Mouse (Mus musculus): ENCODE results near the gene Tnrc6b. TPM values are rescaled to one million over a fixed set of nuclear protein-coding genes. Genes with fewer than 3 reads are reported as not detected.
A peak's percentile ranks its signal among the peaks of the same experiment; 100 is the strongest.

The Tnrc6b gene
- total RNA-seq, 2 experiments from 2014 or later: 42.3 to 53.3 TPM

DNA sequence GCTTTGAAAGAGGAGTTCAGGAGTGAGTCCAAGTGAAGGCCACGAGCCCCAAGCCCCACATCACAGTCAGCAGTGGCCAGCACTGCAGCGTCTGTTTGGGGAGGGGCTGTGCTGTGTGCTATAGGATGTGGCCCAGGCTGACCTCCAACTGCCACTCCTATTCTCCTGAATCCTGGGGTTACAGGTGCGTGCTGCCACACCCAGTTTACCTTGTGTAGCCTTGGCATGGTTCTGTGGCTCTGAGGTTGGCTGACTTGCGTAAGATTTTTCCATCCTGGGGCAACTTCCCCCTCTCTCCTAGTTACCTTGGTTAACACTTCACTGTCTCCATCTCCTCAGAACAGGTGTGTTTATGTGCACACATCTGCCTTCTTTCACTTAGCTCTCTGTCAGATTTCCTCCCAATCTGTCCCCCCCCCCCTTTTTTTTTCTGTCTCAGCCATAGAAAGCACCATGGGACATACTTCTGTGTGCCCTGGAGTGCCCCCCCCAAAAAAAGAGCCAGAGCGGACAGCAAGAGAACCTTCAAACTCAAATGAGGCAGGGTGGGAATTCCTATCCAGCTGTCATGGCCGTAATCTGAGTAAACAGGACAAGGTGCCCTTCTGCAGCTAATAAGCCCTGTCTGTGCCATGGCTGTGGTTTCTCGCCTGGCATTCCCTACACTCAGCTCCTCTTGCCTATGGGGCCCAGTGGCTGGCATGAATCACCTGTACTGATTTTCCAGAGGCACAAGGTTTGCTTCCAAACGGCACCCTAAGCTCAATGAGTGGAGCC lies 9.4 kb upstream of the Tnrc6b start:
- DNase-seq: no peak
- intact Hi-C loops (cut with DNase I): loop anchor here (5.0 kb wide), 2 partner anchors 484 to 604 kb away; no protein-coding TSS in a partner anchor

DNA sequence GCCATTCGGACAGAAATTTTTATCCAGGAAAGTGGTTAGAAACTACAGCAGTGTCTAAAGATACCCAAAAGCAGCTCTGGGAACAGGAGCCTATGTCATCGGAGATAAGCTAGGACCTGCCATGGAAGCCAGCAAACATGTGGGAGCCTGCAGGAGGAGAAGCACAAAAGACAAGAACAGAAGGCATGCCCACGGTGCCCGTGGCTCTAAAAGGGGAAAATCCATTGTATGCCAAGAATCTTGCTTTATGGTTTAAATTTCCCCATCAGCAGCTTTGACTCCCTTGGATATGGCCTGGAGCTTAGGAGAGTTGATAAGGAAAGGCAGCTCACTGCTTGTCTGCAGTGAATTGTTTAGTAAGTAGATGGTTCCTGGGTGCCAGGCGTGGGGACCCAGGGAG lies 8.2 kb upstream of the Tnrc6b start:
- intact Hi-C loops (cut with DNase I): loop anchor here (5.0 kb wide), 2 partner anchors 486 to 606 kb away; no protein-coding TSS in a partner anchor
- no peak for DNase-seq

DNA sequence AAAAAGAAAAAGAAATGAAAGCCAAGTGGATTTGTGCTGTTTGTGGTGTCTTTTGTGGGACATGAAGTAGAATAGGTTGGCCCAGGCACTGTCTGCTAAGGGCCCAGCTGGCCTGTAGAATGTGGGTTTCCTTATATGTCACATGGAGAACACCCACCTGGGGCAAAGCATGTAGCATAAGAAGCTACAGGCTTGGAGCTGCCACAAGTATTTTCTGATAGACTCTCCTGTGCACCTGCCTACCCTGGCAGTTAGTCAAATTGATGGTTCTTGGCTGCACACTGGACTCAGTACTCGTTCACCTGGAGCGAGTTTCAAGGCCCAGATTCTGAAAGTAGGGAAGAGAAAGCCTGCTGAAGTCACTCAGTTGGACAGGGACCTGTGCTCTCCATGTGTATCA lies 7.6 kb upstream of the Tnrc6b start:
- no peak for DNase-seq
- intact Hi-C loops (cut with DNase I): loop anchor here (5.0 kb wide), 2 partner anchors 486 to 606 kb away; no protein-coding TSS in a partner anchor

DNA sequence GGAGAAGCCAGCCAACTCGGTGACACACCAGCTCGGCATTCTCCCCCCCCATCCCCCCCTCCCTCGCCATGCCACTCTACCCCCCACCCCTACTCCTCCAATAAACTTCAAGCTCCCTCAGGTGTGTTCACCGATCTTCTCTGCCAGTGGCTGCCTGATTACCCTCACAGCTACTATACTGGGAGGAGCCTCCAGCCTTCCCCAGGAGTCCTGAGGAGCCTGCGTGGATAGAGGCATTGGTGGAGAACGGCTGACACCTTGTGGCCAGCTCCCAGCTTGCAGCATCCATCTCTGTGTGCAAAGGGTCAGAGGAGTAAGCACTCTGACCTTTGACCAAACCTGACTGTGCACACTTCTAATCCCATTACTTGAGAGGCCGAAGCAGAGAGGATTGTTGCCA lies 6.8 kb upstream of the Tnrc6b start:
- intact Hi-C loops (cut with DNase I): loop anchor here (1.0 to 5.0 kb wide), 3 partner anchors 438 to 607 kb away; no protein-coding TSS in a partner anchor

DNA sequence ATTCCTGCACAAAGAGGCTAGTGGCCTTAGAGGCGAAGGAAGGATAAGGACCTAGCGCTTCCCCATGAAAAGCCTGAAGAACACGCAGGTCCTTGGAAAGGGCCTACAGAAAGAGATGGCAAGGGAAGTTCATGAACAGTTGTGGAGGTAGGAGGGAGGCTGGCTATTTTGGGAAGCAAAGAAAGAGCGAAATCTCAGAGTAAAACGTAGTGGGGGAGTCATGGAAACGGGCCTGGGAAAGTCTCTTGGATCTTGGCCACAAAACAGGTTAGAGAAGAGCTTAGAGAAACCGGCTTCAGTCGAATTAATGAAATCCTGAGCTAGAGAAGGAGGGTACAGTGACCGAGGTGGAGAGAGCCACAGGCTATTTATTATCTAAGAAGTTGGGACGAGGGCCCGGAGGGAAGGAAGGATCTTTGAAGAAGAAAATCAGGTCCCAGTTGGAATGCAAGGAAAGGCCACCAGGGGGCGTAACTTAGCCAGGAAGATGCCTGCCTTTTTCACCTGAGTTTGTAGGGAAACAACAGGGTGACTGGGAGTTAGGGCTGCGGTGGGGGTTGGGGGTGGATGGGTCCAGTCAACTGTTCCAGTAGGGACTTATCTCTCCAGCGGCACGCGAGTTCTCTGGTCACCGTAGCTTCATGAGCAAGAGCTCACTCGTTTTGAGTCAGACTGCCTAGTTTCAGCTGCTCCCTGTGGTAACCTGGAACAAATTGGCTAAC lies 5.1 kb upstream of the Tnrc6b start:
- peak; percentile 78 to 87 for DNase-seq
- intact Hi-C loops (cut with DNase I): loop anchor here (2.0 to 5.0 kb wide), 6 partner anchors 76 to 491 kb away; partner anchors contain the start of gene Adsl

More for the DNA sequence above, 6.8 kb upstream of the Tnrc6b start:
- DNase-seq: peak; percentile 76

DNA sequence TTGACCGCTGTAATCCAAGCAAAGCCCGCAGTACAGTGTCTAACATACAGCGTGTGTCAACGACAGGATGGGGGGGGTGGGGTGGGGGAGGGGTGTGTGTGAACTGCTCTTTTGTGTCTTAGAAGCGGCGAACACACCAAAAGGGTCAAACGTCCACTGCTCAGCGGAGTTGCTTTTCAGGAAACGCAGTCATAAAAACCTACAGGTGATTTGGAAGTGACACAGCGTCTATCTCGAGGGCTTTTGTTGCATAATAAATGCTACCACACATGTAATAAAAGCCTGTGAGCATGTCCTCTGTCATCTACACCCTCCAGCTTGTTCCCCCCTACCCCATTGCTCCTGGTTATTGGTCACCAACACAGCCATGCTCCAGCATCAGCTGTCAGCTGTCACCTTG lies 4.5 kb upstream of the Tnrc6b start:
- no peak for DNase-seq
- intact Hi-C loops (cut with DNase I): loop anchor here (2.0 to 5.0 kb wide), 6 partner anchors 76 to 491 kb away; partner anchors contain the start of gene Adsl

DNA sequence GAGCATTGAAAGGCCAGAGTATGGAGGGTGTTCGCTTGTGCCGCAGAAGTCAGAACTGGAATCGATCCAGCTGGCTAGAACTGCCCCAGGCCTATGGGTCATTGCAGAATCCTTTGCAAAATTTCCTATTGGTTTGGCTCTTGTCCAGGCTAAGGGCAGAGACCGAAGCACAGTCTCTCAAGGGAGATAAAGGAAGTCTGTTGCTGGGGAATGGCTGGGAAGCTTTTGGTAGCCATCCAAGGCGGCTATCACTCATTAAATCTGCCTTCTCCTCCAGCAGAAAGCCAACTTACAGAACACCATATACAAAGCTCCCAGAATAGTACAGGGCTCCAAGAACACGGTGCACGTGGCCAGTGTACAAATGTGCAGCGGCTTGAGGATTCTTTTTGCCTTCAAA lies 4.0 kb upstream of the Tnrc6b start:
- intact Hi-C loops (cut with DNase I): loop anchor here (2.0 to 5.0 kb wide), 6 partner anchors 75 to 490 kb away; partner anchors contain the start of gene Adsl
- DNase-seq: peak; percentile 58 to 63

DNA sequence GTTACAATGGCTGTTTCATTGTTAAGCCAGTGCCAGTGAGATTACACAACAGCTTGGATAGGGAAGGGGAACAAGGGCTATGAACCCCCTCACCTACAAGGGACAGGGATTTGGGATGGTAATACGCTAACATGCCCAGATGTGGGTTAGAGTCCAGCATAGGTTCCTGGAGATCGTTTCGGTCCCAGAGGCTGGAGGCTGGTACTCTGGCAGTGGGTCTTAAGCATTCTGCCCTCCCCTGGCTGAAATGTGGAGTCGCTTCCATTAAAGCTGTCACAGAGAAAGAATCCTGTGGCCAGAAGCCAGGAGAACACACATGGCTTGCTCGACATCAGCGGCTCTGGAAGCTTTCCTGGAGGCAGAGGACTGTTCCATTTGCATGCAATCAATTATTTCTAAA lies 1.5 kb upstream of the Tnrc6b start:
- intact Hi-C loops (cut with DNase I): loop anchor here (5.0 kb wide), 4 partner anchors 73 to 488 kb away; partner anchors contain the start of gene Adsl
- peak; percentile 51 to 68 for DNase-seq

DNA sequence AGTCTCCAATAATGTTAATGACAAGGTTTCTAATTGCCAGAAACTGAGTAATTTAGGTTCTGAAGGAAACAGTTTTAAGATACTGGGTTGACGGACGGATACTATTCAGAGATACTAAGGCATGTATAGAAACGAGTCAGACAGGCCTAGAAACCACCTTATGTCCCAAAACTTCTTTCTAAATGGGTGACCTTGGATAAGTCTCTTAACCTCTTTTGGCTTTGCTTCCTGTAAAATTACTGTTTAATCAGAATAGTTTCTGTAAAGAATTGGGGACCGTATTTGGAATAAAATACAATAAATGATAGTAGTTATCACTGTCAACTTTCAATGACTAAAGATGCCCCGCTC lies 881 bp upstream of the Tnrc6b start:
- intact Hi-C loops (cut with DNase I): no loop called here
- DNase-seq: no peak

DNA sequence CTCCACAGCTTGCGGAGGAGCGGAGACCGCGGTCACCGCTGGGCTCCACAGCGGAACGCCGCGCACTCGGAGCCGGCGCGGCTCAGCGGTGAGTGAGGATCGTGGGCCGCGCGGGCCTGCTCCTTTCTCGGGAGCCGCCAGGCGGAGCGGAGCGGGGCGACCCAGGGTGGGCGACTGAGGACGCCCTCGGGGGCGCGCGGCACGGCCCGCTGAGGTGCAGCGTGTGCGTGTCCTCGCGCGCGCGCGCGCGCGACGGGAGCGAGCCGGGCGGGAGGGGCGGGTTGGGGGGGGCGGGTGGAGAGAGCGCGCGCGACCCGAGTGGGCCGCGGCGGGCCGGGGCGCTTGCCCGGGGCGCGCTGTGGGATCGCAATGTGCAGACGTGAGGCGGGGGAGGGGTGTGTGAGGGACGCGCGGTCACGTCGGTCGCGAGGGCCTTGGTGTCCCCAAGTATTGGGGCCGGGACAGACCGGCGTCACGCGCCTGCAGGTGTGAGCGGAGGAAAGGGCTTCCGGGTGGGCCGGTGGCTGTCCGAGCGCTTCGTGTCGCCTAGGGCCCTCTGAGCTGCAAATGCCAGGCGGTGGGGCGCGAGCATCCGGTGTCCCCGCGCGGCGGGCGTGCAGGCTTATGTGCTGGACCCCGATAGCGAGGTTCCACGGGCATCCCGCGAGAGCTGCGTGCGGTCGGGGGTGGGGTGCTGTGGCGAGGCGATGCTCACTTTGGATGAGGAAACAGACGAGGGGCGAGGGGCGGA lies 463 bp downstream of the Tnrc6b start:
- intact Hi-C loops (cut with DNase I): no loop called here
- peak; percentile 52 to 58 for DNase-seq

DNA sequence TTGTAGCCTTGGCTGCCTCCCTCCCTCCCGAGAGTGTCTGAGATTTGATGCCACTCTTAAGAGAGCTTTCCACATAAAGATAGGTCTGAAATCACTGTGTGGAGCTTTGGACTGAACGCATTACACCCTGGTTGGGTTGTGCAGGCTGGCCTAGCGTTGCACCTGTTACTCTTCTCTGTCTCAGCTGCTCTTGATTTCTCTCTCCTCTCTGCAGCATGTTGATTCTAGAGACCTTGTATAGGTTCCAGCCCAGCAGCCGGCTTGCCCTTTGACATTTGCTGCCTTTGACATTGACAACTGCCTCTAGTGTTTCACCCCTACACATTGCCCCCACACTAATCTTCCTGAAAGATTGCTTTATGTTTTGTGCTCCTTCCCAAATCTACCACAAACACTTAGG lies 3.2 kb downstream of the Tnrc6b start:
- intact Hi-C loops (cut with DNase I): no loop called here
- no peak for DNase-seq

DNA sequence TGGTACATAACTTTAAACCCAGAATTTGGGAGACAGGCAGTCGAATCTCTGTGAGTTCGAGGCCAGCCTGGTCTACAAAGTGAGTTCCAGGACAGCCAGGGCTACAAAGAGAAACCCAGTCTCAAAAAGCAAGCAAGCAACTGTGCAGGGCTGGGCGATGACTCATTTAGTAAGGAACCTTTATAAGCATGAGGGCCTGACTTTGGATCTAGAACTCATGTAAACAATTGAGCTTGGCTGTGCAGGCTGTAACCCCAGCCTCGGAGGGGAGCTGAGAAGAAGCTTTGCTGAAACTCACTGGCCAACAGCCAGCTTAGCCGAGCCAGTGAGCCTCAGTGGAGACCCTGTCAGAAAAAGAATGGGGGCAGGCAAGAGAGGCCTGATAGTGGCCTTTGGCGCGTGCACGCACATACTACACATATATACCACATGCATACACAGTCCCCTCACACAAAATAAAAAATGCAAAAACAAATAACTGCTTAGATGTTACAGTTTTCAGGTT lies 5.6 kb downstream of the Tnrc6b start:
- intact Hi-C loops (cut with DNase I): no loop called here
- no peak for DNase-seq

DNA sequence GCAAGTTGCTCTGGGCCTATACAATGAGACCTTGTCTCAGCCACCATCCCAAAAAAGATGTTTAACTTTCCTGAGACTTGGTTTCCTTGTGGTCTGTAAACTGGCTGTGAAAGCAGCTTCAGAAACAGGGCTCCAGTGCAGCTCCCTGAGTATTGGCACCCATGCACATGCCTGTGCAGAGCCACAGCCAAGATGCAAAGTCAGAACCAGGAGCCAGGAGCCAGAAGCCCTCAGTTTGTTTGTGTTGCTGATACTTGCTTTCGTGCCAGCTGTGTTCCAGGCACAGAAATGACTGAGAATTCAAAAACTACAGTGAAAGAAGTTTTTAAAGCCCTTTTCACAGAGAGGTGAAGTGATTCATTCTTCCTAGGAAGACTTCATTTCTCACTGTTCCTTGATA lies 6.3 kb downstream of the Tnrc6b start:
- intact Hi-C loops (cut with DNase I): no loop called here
- peak; percentile 22 to 53 for DNase-seq

DNA sequence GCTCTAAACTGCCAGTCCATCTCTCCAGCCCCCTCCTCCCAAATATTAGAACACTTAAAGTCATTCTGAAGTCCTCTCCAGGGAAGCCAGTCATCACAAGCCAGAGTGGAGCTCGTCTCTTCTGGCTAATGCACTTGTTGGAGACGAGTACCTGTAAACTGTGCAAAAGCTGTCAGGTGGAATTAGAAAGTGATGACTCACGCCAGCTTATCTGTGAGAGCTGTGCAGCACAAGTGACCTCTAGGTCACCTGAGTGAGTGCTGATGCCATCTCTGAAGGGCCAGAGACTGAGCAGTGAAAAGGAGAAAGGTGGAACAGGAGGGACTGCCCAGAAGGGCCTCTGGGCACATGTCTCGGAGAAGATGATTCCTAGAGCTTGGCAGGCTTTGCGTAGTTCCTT lies 9.1 kb downstream of the Tnrc6b start:
- intact Hi-C loops (cut with DNase I): no loop called here
- no peak for DNase-seq

DNA sequence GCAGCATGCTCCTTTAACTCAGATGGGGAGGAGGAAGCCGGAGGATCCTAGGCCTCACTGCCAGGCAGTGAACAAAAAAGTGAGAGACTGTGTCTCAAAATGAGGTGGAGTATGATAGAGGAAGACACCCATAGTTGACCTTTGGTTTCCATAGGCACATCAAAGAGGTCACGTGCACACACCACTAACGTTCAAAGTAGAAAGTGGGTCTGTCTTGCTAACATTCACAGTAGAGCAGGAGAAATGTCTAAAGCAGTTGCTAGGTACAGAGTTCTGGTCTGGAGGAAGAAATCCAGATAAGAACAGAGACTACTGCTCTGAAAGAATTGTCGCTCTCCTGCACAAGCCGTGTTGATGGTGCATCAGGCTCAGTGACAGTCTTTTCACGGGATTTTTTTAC lies 10.7 kb downstream of the Tnrc6b start:
- DNase-seq: no peak
- intact Hi-C loops (cut with DNase I): no loop called here

DNA sequence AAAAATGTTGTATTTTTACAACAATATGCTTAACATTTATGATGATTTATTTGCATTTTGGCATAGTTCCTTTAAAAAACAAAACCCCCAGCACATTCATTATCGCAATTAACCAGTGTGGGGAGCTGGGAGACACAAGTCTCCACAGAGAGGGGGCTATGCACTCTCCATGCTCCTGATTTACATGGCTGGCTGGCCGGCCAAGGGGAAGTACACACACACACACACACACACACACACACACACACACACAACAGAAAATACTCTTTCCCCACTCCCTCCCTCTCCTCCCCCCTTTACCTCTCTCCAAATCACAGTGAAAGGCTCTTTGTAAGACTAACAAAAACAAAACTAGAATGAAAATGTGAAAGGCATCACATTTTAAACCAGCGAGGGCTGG lies 11.3 kb downstream of the Tnrc6b start:
- intact Hi-C loops (cut with DNase I): no loop called here
- DNase-seq: no peak

DNA sequence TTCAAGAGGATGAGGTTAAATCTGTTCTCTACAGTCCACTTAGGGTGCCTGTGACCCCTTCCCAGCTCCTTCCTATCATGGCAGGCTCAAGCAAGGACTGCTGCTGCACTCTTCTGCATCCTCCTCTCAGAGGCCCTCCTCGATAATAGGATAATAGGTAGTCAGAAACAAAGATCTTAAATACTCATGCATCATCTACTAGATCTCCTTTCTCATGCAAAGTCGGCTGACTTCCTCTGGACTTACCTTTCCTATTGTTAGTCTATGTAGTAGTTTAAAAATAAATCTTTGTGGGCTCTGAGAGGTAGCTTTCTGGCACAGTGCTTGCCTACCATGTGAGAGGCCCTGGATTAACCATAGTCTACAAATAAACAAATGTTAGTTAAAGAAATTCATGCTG lies 18.4 kb downstream of the Tnrc6b start:
- intact Hi-C loops (cut with DNase I): no loop called here
- no peak for DNase-seq

DNA sequence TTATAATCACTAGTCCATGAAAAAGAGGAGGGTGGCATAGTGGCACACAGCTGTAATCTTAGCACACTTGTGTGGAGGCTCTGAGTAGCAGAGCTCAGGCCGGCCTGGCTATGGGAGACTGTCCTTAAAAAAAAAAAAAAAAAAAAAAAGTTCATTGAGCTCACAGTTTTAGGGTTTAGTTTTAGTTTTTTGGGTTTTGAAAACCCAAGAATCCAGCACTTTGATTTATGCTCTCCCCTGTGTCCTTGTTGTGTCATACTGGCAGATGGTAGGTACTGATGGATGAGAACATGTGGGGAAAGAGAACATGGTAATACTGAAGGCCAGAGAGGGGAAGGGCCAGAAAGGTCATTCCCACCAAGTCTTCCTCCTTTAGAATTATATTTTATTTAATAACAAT lies 19.9 kb downstream of the Tnrc6b start:
- DNase-seq: no peak
- intact Hi-C loops (cut with DNase I): no loop called here

DNA sequence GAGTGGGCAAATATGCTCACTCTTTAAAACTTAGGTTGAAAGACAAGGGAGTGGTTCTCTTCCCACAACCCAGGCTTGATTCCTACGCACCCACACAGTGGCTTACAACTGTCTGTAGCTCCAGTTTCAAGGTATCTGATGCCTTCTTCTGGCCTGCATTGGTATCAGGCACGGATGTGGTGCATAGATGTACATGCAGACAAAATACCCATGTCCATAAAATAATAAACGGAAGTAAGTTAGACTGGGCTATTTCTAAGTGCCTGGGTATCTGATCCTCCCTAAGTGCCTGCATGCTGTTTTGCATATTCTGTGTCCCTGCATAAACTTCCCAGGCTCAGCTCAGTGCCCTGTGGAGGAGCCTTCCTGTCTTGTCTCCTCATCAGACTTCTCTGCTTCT lies 20.4 kb downstream of the Tnrc6b start:
- intact Hi-C loops (cut with DNase I): no loop called here
- no peak for DNase-seq

DNA sequence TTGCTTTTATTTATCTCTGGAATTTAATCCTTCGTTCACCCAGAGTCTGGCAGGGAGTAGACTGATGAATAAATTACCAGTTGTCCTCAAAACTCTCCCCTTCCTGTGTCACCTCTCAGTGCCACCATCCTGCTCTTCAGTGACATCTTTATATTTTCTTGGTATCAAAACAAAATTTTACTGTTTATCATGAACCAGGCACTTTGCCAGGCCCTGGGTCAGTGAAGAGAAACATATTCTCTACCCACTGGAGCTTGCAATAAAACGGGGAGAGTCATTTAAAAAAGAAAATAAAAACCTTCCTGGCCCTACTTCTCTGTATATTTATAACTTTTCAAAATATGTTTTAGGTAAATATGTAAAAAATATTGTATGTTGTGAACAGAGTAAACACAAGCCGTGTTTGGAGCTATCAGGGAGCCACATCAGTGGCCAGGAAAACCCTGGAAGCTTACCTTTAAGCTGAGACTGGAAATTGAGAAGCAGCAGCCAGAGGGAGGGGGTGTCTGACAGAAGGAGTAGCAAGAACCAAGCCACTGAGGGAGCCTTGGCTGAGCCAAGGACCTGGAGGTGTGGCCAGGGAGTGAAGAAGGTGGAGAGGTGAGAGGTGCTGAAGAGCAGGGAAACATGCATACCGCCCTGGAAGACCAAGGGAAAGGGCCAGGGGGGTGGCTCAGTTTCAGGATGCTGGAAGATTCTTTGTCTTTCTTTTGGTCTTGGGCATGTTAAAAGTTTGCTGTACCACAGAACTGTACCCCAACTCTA lies 21.3 kb downstream of the Tnrc6b start:
- intact Hi-C loops (cut with DNase I): no loop called here
- DNase-seq: no peak
